Mouse (Mus musculus): Measurements from ENCODE around the gene Card9. TPM values are rescaled to one million over a fixed set of nuclear protein-coding genes. Genes with fewer than 3 reads are reported as not detected.

The Card9 gene
- polyA plus RNA-seq (2012; ENCODE audit: insufficient read depth, low replicate concordance) = 29.8 and 81.2 TPM in 2 replicates

GRCm38 (mm10) chr2:26360772-26361171, at the start of gene Card9:
Gene Card9, minus strand, starts transcription at chr2:26360918.
- H3K4me3 ChIP-seq (replicated peaks) = peak within 1 kb of the TSS; percentile 89
- H3K9me3 ChIP-seq = no peaks in the 10 kb centered on the region
- H3K4me1 ChIP-seq = peaks cover 72% of the 10 kb centered on the region
- TF ChIP-seq GATA1 (IDR thresholded peaks at IDR 0.05; ENCODE audit: borderline replicate concordance, low read length) (no peak), FLI1 (IDR thresholded peaks at IDR 0.05; ENCODE audit: low read length) (no peak)
- H3K27me3 ChIP-seq (replicated peaks) = peaks cover 5% of the 10 kb centered on the region
- peaks cover 72% of the 10 kb centered on the region for H3K36me3 ChIP-seq (replicated peaks; ENCODE audit: low read length)

- TF ChIP-seq GATA1 (IDR thresholded peaks at IDR 0.05; ENCODE audit: borderline replicate concordance, low read length) (no peak), FLI1 (IDR thresholded peaks at IDR 0.05; ENCODE audit: low read length) (no peak)
- H3K36me3 ChIP-seq (replicated peaks; ENCODE audit: low read length) = peaks cover 84% of the 10 kb centered on the region
- H3K9me3 ChIP-seq = no peaks in the 10 kb centered on the region
- peaks cover 58% of the 10 kb centered on the region for H3K4me1 ChIP-seq
- no peak overlapping the region for H3K4me3 ChIP-seq (replicated peaks)
- H3K27me3 ChIP-seq (replicated peaks) = no peaks in the 10 kb centered on the region
Measured at GRCm38 (mm10) chr2:26410091-26410490, 49.4 kb upstream of the Card9 start.

- peak overlapping the region; percentile 98 for H3K4me3 ChIP-seq (replicated peaks)
- H3K27me3 ChIP-seq (replicated peaks) = no peaks in the 10 kb centered on the region
- no peak for TF ChIP-seq GATA1 (IDR thresholded peaks at IDR 0.05; ENCODE audit: borderline replicate concordance, low read length)
- peaks cover 65% of the 10 kb centered on the region for H3K4me1 ChIP-seq
- no peaks in the 10 kb centered on the region for H3K9me3 ChIP-seq
- H3K36me3 ChIP-seq (replicated peaks; ENCODE audit: low read length) = peaks cover 84% of the 10 kb centered on the region
Measured at GRCm38 (mm10) chr2:26409362-26409761, 48.6 kb upstream of the Card9 start.

- Histone ChIP-seq H3K27me3 (replicated peaks) (no peaks in the 10 kb centered on the region), H3K4me1 (peaks cover 62% of the 10 kb centered on the region), H3K9me3 (no peaks in the 10 kb centered on the region), H3K4me3 (replicated peaks) (peak within 1 kb of the TSS; percentile 98), H3K36me3 (replicated peaks; ENCODE audit: low read length) (peaks cover 78% of the 10 kb centered on the region)
- TF ChIP-seq GATA1 (IDR thresholded peaks at IDR 0.05; ENCODE audit: borderline replicate concordance, low read length) (no peak), FLI1 (IDR thresholded peaks at IDR 0.05; ENCODE audit: low read length) (no peak)
Measured at GRCm38 (mm10) chr2:26408515-26409356, 48.0 kb upstream of the Card9 start, which contains the start of gene Inpp5e. Gene Inpp5e, minus strand, starts transcription at chr2:26409203.

GRCm38 (mm10) chr2:26403306-26403705, 42.6 kb upstream of the Card9 start:
- no peak for TF ChIP-seq FLI1 (IDR thresholded peaks at IDR 0.05; ENCODE audit: low read length)
- TF ChIP-seq GATA1 (IDR thresholded peaks at IDR 0.05; ENCODE audit: borderline replicate concordance, low read length) = no peak
- Histone ChIP-seq H3K4me1 (peaks cover 63% of the 10 kb centered on the region), H3K36me3 (replicated peaks; ENCODE audit: low read length) (peaks cover 89% of the 10 kb centered on the region), H3K9me3 (no peaks in the 10 kb centered on the region), H3K27me3 (replicated peaks) (no peaks in the 10 kb centered on the region), H3K4me3 (replicated peaks) (no peak overlapping the region)

GRCm38 (mm10) chr2:26402265-26402664, 41.5 kb upstream of the Card9 start:
- TF ChIP-seq GATA1 (IDR thresholded peaks at IDR 0.05; ENCODE audit: borderline replicate concordance, low read length) (no peak), FLI1 (IDR thresholded peaks at IDR 0.05; ENCODE audit: low read length) (no peak)
- Histone ChIP-seq H3K27me3 (replicated peaks) (no peaks in the 10 kb centered on the region), H3K36me3 (replicated peaks; ENCODE audit: low read length) (peaks cover 91% of the 10 kb centered on the region), H3K4me3 (replicated peaks) (no peak overlapping the region), H3K9me3 (no peaks in the 10 kb centered on the region), H3K4me1 (peaks cover 53% of the 10 kb centered on the region)

- peaks cover 92% of the 10 kb centered on the region for H3K36me3 ChIP-seq (replicated peaks; ENCODE audit: low read length)
- no peaks in the 10 kb centered on the region for H3K9me3 ChIP-seq
- H3K4me3 ChIP-seq (replicated peaks) = no peak overlapping the region
- TF ChIP-seq FLI1 (IDR thresholded peaks at IDR 0.05; ENCODE audit: low read length) (no peak), GATA1 (IDR thresholded peaks at IDR 0.05; ENCODE audit: borderline replicate concordance, low read length) (no peak)
- H3K4me1 ChIP-seq = peaks cover 40% of the 10 kb centered on the region
- no peaks in the 10 kb centered on the region for H3K27me3 ChIP-seq (replicated peaks)
Measured at GRCm38 (mm10) chr2:26401023-26401422, 40.3 kb upstream of the Card9 start.

GRCm38 (mm10) chr2:26400296-26400695, 39.6 kb upstream of the Card9 start:
- no peaks in the 10 kb centered on the region for H3K9me3 ChIP-seq
- TF ChIP-seq GATA1 (IDR thresholded peaks at IDR 0.05; ENCODE audit: borderline replicate concordance, low read length) = no peak
- no peak for TF ChIP-seq FLI1 (IDR thresholded peaks at IDR 0.05; ENCODE audit: low read length)
- H3K36me3 ChIP-seq (replicated peaks; ENCODE audit: low read length) = peaks cover 92% of the 10 kb centered on the region
- H3K27me3 ChIP-seq (replicated peaks) = no peaks in the 10 kb centered on the region
- peaks cover 33% of the 10 kb centered on the region for H3K4me1 ChIP-seq
- no peak overlapping the region for H3K4me3 ChIP-seq (replicated peaks)

- TF ChIP-seq FLI1 (IDR thresholded peaks at IDR 0.05; ENCODE audit: low read length) (no peak), GATA1 (IDR thresholded peaks at IDR 0.05; ENCODE audit: borderline replicate concordance, low read length) (no peak)
- H3K4me1 ChIP-seq = peaks cover 26% of the 10 kb centered on the region
- H3K36me3 ChIP-seq (replicated peaks; ENCODE audit: low read length) = peaks cover 92% of the 10 kb centered on the region
- H3K4me3 ChIP-seq (replicated peaks) = no peak overlapping the region
- no peaks in the 10 kb centered on the region for H3K27me3 ChIP-seq (replicated peaks)
- no peaks in the 10 kb centered on the region for H3K9me3 ChIP-seq
Measured at GRCm38 (mm10) chr2:26399647-26400046, 38.9 kb upstream of the Card9 start.

- TF ChIP-seq GATA1 (IDR thresholded peaks at IDR 0.05; ENCODE audit: borderline replicate concordance, low read length) = no peak
- no peak for TF ChIP-seq FLI1 (IDR thresholded peaks at IDR 0.05; ENCODE audit: low read length)
- H3K9me3 ChIP-seq = no peaks in the 10 kb centered on the region
- H3K36me3 ChIP-seq (replicated peaks; ENCODE audit: low read length) = peaks cover 97% of the 10 kb centered on the region
- H3K27me3 ChIP-seq (replicated peaks) = no peaks in the 10 kb centered on the region
- H3K4me1 ChIP-seq = peaks cover 24% of the 10 kb centered on the region
- H3K4me3 ChIP-seq (replicated peaks) = no peak overlapping the region
Measured at GRCm38 (mm10) chr2:26398978-26399377, 38.3 kb upstream of the Card9 start.
